Mouse (Mus musculus): Measurements from ENCODE around the gene Hist3h2a.

DNA sequence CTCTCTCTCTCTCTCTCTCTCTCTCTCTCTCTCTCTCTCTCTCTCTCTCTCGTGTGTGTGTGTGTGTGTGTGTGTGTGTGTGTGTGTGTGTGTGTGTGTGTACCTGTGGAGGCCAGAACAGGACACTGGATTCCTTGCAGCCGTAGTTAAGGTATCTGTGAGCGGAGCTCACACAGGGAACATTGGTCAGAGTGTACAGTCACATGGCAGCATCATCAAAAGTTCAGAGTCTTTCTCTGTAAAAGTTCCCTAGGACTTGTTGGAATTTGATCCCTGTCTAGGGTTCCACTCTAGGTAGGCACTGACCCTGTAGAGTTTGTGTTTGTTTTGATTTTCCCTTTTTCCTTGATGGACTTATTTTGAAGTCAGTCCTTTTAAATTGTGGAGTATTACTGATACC lies 27.8 kb upstream of the Hist3h2a start:
- TF ChIP-seq CTCF (IDR thresholded peaks at IDR 0.05; ENCODE audit: insufficient read depth, low read depth, low read length) (no peak), POLR2A (IDR thresholded peaks at IDR 0.05; ENCODE audit: insufficient read depth, low read depth, low read length) (no peak)

Measured in olfactory bulb, adult 2 months (tissue).